Mouse (Mus musculus) CH12.LX (cell line): ENCODE data around the gene Lbh. TPM values are rescaled to one million over a fixed set of nuclear protein-coding genes. Genes with fewer than 3 reads are reported as not detected.

Source experiments
- DNase-seq: peaks from one replicate; pipeline ENCODE4 v3.0.0-alpha.2; 2013; ENCODE audit errors: extremely low read depth
- H3K27ac ChIP-seq: 2 replicates; pipeline ENCODE4 v1.5.1; 2012; ENCODE audit warnings: low read depth, mild to moderate bottlenecking, control low read depth, moderate library complexity; ENCODE audit not compliant: insufficient read depth
- H3K27me3 ChIP-seq: replicated peaks from 2 replicates; pipeline ENCODE3; 2012; ENCODE audit warnings: inconsistent platforms
- H3K36me3 ChIP-seq, 2 experiments: replicated peaks in 1 of 2; 2 replicates each; pipeline versions ENCODE3 to v1.6.1; 2012; ENCODE audit warnings: inconsistent platforms in 1 of 2, low read length in 1 of 2, mild to moderate bottlenecking in 1 of 2, mixed read lengths in 1 of 2, moderate library complexity in 1 of 2; ENCODE audit not compliant: control insufficient read depth in 1 of 2, insufficient read depth in 1 of 2
- H3K4me1 ChIP-seq, 2 experiments: 2 replicates each; pipeline ENCODE4 v1.6.1; 2012; ENCODE audit warnings: inconsistent platforms in 1 of 2, moderate library complexity in 1 of 2; ENCODE audit not compliant: insufficient read depth in 2 of 2, control insufficient read depth in 1 of 2
- H3K4me2 ChIP-seq: 2 replicates; pipeline ENCODE4 v1.6.1; 2012; ENCODE audit warnings: low read depth, mild to moderate bottlenecking, control low read depth; ENCODE audit not compliant: poor library complexity, insufficient read depth, severe bottlenecking
- H3K4me3 ChIP-seq, 3 experiments: fragments of 150-350 bp in 1 of 3; sonication (generic) in 1 of 3; replicated peaks in 1 of 3; 2 replicates each; pipeline versions ENCODE3 to v1.5.1; 2011 to 2012; ENCODE audit warnings: low read depth in 2 of 3, low read length in 2 of 3, mild to moderate bottlenecking in 2 of 3, moderate library complexity in 2 of 3, control low read depth in 1 of 3, improper control_type of control experiment in 1 of 3, inconsistent platforms in 1 of 3, mixed read lengths in 1 of 3; ENCODE audit not compliant: poor library complexity in 1 of 3
- H3K79me2 ChIP-seq: replicated peaks from 2 replicates; pipeline ENCODE4 v1.6.1; 2012; ENCODE audit warnings: mild to moderate bottlenecking, moderate library complexity; ENCODE audit not compliant: control insufficient read depth, poor library complexity, insufficient read depth, severe bottlenecking; ENCODE audit errors: extremely low read depth
- H3K9ac ChIP-seq: 2 replicates; pipeline ENCODE4 v1.6.1; 2012; ENCODE audit warnings: low read depth, mild to moderate bottlenecking, control low read depth, moderate library complexity; ENCODE audit not compliant: insufficient read depth
- H3K9me3 ChIP-seq: replicated peaks from 2 replicates; pipeline ENCODE3; 2012; ENCODE audit warnings: low read length, inconsistent platforms, mixed read lengths
- BHLHE40 ChIP-seq: IDR thresholded peaks from 2 replicates; pipeline ENCODE4 v1.6.1; 2011; ENCODE audit warnings: mild to moderate bottlenecking, low read depth, low read length, improper control_type of control experiment
- CTCF ChIP-seq, 2 experiments: IDR thresholded peaks in 1 of 2; conservative IDR thresholded peaks in 1 of 2; 2 replicates each; pipeline ENCODE4 v1.5.1; 2011 to 2012; ENCODE audit warnings: low read depth in 2 of 2, low read length in 2 of 2, improper control_type of control experiment in 1 of 2, inconsistent platforms in 1 of 2, mild to moderate bottlenecking in 1 of 2, moderate library complexity in 1 of 2
- E2F4 ChIP-seq: IDR thresholded peaks from 2 replicates; pipeline ENCODE4 v1.6.1; 2011; ENCODE audit warnings: low read depth, low read length, improper control_type of control experiment; ENCODE audit not compliant: insufficient replicate concordance
- EP300 ChIP-seq: IDR thresholded peaks from 2 replicates; pipeline ENCODE4 v1.6.1; 2011; ENCODE audit warnings: low read length, improper control_type of control experiment
- ETS1 ChIP-seq: conservative IDR thresholded peaks from 2 replicates; pipeline ENCODE4 v1.6.1; 2012; ENCODE audit warnings: low read depth, mild to moderate bottlenecking, inconsistent platforms, low read length, improper control_type of control experiment, moderate library complexity
- GABPA ChIP-seq: IDR thresholded peaks from 2 replicates; pipeline ENCODE4 v1.6.1; 2012; ENCODE audit warnings: low read depth, low read length, improper control_type of control experiment, inconsistent platforms; ENCODE audit not compliant: insufficient replicate concordance
- IRF4 ChIP-seq: IDR thresholded peaks from 2 replicates; pipeline ENCODE4 v1.6.1; 2014; ENCODE audit warnings: low read depth, mild to moderate bottlenecking, inconsistent platforms, low read length, improper control_type of control experiment
- JUN ChIP-seq: IDR thresholded peaks from 2 replicates; pipeline ENCODE4 v1.6.1; 2011; ENCODE audit warnings: low read depth, mild to moderate bottlenecking, low read length, improper control_type of control experiment, moderate library complexity; ENCODE audit not compliant: insufficient read depth
- JUND ChIP-seq: conservative IDR thresholded peaks from 2 replicates; pipeline ENCODE4 v1.6.1; 2011; ENCODE audit warnings: low read depth, low read length, improper control_type of control experiment
- MAFK ChIP-seq: IDR thresholded peaks from 2 replicates; pipeline ENCODE4 v1.6.1; 2011; ENCODE audit warnings: low read length, improper control_type of control experiment; ENCODE audit not compliant: insufficient replicate concordance
- MAZ ChIP-seq: IDR thresholded peaks from 2 replicates; pipeline ENCODE4 v1.6.1; 2012; ENCODE audit warnings: low read depth, mild to moderate bottlenecking, inconsistent platforms, low read length, improper control_type of control experiment, moderate library complexity
- MXI1 ChIP-seq: IDR thresholded peaks from 2 replicates; pipeline ENCODE4 v1.6.1; 2011; ENCODE audit warnings: mild to moderate bottlenecking, low read depth, low read length, improper control_type of control experiment
- NRF1 ChIP-seq: IDR thresholded peaks from 2 replicates; pipeline ENCODE4 v1.6.1; 2014; ENCODE audit warnings: low read depth, mild to moderate bottlenecking, inconsistent platforms, low read length, improper control_type of control experiment, moderate library complexity
- RAD21 ChIP-seq: IDR thresholded peaks from 2 replicates; pipeline ENCODE4 v1.6.1; 2011; ENCODE audit warnings: low read depth, mild to moderate bottlenecking, low read length, improper control_type of control experiment, moderate library complexity
- SIN3A ChIP-seq: IDR thresholded peaks from 2 replicates; pipeline ENCODE4 v1.6.1; 2012; ENCODE audit warnings: low read length, improper control_type of control experiment, inconsistent platforms
- SMC3 ChIP-seq: IDR thresholded peaks from 2 replicates; pipeline ENCODE4 v1.6.1; 2011; ENCODE audit warnings: low read depth, low read length, improper control_type of control experiment
- TCF12 ChIP-seq: IDR thresholded peaks from 2 replicates; pipeline ENCODE4 v1.6.1; 2014; ENCODE audit warnings: low read depth, mild to moderate bottlenecking, inconsistent platforms, low read length, improper control_type of control experiment
- UBTF ChIP-seq: IDR thresholded peaks from 2 replicates; pipeline ENCODE4 v1.6.1; 2012; ENCODE audit warnings: low read depth, mild to moderate bottlenecking, inconsistent platforms, low read length, improper control_type of control experiment, moderate library complexity
- USF1 ChIP-seq: IDR thresholded peaks from 2 replicates; pipeline ENCODE4 v1.6.1; 2014; ENCODE audit warnings: low read depth, mild to moderate bottlenecking, inconsistent platforms, low read length, improper control_type of control experiment
- ZC3H11A ChIP-seq: IDR thresholded peaks from 2 replicates; pipeline ENCODE4 v1.6.1; 2012; ENCODE audit warnings: low read depth, mild to moderate bottlenecking, inconsistent platforms, low read length, improper control_type of control experiment
- dilution Hi-C: fragments of 300-500 bp; cut with MboI; formaldehyde crosslinking; loops from 2 replicates; pipeline ENCODE4 v1.14.3; 2020; ENCODE audit warnings: low sequenced_read_pairs; ENCODE audit not compliant: extremely low pct_unique_long_range_greater_than_20kb, extremely low pct_ligation_motif_present
- in situ Hi-C: fragments of 300-500 bp; cut with MboI; formaldehyde crosslinking; loops from 3 replicates; pipeline ENCODE4 v1.14.3; 2019; ENCODE audit warnings: low sequenced_read_pairs, low pct_ligation_motif_present, low pct_unique_long_range_greater_than_20kb, mixed read lengths
- polyA plus RNA-seq: library from polyadenylated mRNA; unstranded; fragments of >175 nt; gene quantifications from 2 replicates; pipeline ENCODE4 v1.2.1, GENCODE M21; 2012; ENCODE audit warnings: low read depth; ENCODE audit not compliant: insufficient read length
- total RNA-seq, 2 experiments: library from RNA; depleted of rRNA; stranded (reverse); fragments of 300-350 nt in 1 of 2; fragments of >200 nt in 1 of 2; gene quantifications; 2 replicates each; pipeline ENCODE4 v1.2.3; 2012 to 2014

Lbh gene
- total and polyA plus RNA-seq, 3 experiments, result 14.4 to 30.0 (median 16.7) TPM

GRCm38 (mm10) chr17:72953811-72954685, 35.9 kb downstream of the Lbh start:
- Histone ChIP-seq H3K9me3 (no peaks in the 10 kb centered on the region), H3K4me2 (no peak overlapping the region), H3K27me3 (no peaks in the 10 kb centered on the region), H3K36me3 (no peaks in the 10 kb centered on the region), H3K4me3 (no peak overlapping the region), H3K79me2 (no peaks in the 10 kb centered on the region), H3K9ac (no peak overlapping the region), H3K27ac (no peak overlapping the region)
- DNase-seq, result no peak
- dilution Hi-C loops, result no loop called here
- no peak for TF ChIP-seq NRF1
- TF ChIP-seq GABPA, result no peak
- TF ChIP-seq SMC3, result no peak
- TF ChIP-seq ZC3H11A, result no peak
- no peak for TF ChIP-seq UBTF
- no peak for TF ChIP-seq SIN3A
- TF ChIP-seq USF1, result no peak
- no peak for TF ChIP-seq TCF12
- TF ChIP-seq CTCF (conservative IDR thresholded peaks at IDR 0.05 in 1 of 2, IDR thresholded peaks at IDR 0.05 in 1 of 2; ENCODE audit: low read depth in 2 of 2, low read length in 2 of 2), result no peak
- TF ChIP-seq MAFK, result no peak
- no peak for TF ChIP-seq RAD21
- TF ChIP-seq, all 38 proteins: peak for 0
- H3K4me1 ChIP-seq, result peaks cover 16 to 31% of the 10 kb centered on the region in 2 experiments
- in situ Hi-C loops, result no loop called here

GRCm38 (mm10) chr17:72955534-72955933, 37.4 kb downstream of the Lbh start:
- in situ Hi-C loops, result no loop called here
- no peak overlapping the region for H3K4me3 ChIP-seq
- no peaks in the 10 kb centered on the region for H3K79me2 ChIP-seq
- DNase-seq, result peak; percentile 39
- H3K27ac ChIP-seq, result no peak overlapping the region
- peaks cover 17 to 39% of the 10 kb centered on the region in 2 experiments for H3K4me1 ChIP-seq
- dilution Hi-C loops, result no loop called here
- TF ChIP-seq SIN3A (no peak), EP300 (no peak), JUND (peak; percentile 78), ZC3H11A (no peak), GABPA (no peak), IRF4 (no peak), CTCF (conservative IDR thresholded peaks at IDR 0.05 in 1 of 2, IDR thresholded peaks at IDR 0.05 in 1 of 2; ENCODE audit: low read depth in 2 of 2, low read length in 2 of 2) (no peak), JUN (peak; percentile 57), MAFK (no peak), SMC3 (no peak), BHLHE40 (0 out of 2 replicates have a peak, but pooled peaks have one; percentile 12), E2F4 (no peak), MXI1 (no peak), ETS1 (peak; percentile 57), RAD21 (no peak), MAZ (no peak)
- H3K9me3 ChIP-seq, result no peaks in the 10 kb centered on the region
- H3K27me3 ChIP-seq, result no peaks in the 10 kb centered on the region
- no peak overlapping the region for H3K9ac ChIP-seq
- no peak overlapping the region for H3K4me2 ChIP-seq
- H3K36me3 ChIP-seq, result no peaks in the 10 kb centered on the region
